Mouse (Mus musculus) liver, embryonic 14.5 days (tissue): Measurements from ENCODE around the gene Iqub. TPM values are rescaled to one million over a fixed set of nuclear protein-coding genes. Genes with fewer than 3 reads are reported as not detected.

Experiments used
- ATAC-seq: fragments of 200-750 bp; cut with Nextera tagmentation; 2 replicates; pipeline ENCODE4 v1.8.0; 2017; ENCODE audit warnings: moderate number of reproducible peaks, mild to moderate bottlenecking, moderate library complexity; ENCODE audit not compliant: insufficient read depth
- DNase-seq, 3 experiments: peaks; one replicate each; pipeline ENCODE4 v3.0.0-alpha.2; 2012 to 2013; ENCODE audit warnings: low read depth in 3 of 3, low spot score in 3 of 3
- H3K27ac ChIP-seq: fragments of 300-500 bp; sonication (generic); 2 replicates; pipeline ENCODE4 v1.5.1; 2014; ENCODE audit warnings: moderate library complexity, mild to moderate bottlenecking, control low read depth, inconsistent platforms
- H3K27me3 ChIP-seq: fragments of 300-500 bp; sonication (generic); 2 replicates; pipeline ENCODE4 v1.6.1; 2014; ENCODE audit warnings: mild to moderate bottlenecking, low read length, moderate library complexity; ENCODE audit not compliant: control insufficient read depth, insufficient read depth
- H3K36me3 ChIP-seq: fragments of 300-500 bp; sonication (generic); replicated peaks from 2 replicates; pipeline ENCODE4 v1.6.1; 2014; ENCODE audit warnings: low read depth; ENCODE audit not compliant: control insufficient read depth, insufficient read depth
- H3K4me1 ChIP-seq, 2 experiments: fragments of 200-500 bp in 1 of 2; fragments of 300-500 bp in 1 of 2; sonication (generic) in 1 of 2; replicated peaks; 2 replicates each; pipeline ENCODE4 v1.6.1; 2012 to 2014; ENCODE audit warnings: antibody characterized with exemption in 1 of 2, inconsistent platforms in 1 of 2, low read length in 1 of 2; ENCODE audit not compliant: control insufficient read depth in 2 of 2, insufficient read depth in 2 of 2
- H3K4me2 ChIP-seq: fragments of 300-500 bp; sonication (generic); 2 replicates; pipeline ENCODE4 v1.6.1; 2014; ENCODE audit warnings: low read depth, mild to moderate bottlenecking, control low read depth, moderate library complexity
- H3K4me3 ChIP-seq, 2 experiments: fragments of 200-500 bp in 1 of 2; fragments of 300-500 bp in 1 of 2; sonication (generic) in 1 of 2; 2 replicates each; pipeline ENCODE4 v1.5.1; 2012 to 2014; ENCODE audit warnings: low read depth in 2 of 2, low read length in 2 of 2, mild to moderate bottlenecking in 2 of 2, control low read depth in 1 of 2, inconsistent platforms in 1 of 2, moderate library complexity in 1 of 2; ENCODE audit not compliant: insufficient read depth in 1 of 2
- H3K9ac ChIP-seq: fragments of 300-500 bp; sonication (generic); replicated peaks from 2 replicates; pipeline ENCODE4 v1.6.1; 2014; ENCODE audit warnings: mild to moderate bottlenecking, control low read depth, moderate library complexity
- H3K9me3 ChIP-seq: fragments of 300-500 bp; sonication (generic); 2 replicates; pipeline ENCODE4 v1.6.1; 2016; ENCODE audit warnings: low read length, mixed read lengths; ENCODE audit not compliant: control insufficient read depth
- CTCF ChIP-seq: IDR thresholded peaks from 2 replicates; pipeline ENCODE4 v1.5.1; 2016; ENCODE audit warnings: antibody characterized with exemption, low read depth, control low read depth
- EP300 ChIP-seq: IDR thresholded peaks from 2 replicates; pipeline ENCODE4 v1.6.1; 2016; ENCODE audit warnings: antibody characterized with exemption, low read depth
- WGBS: fragments of 180-500 bp; shearing (Covaris S2); extraction: QIAGEN DNeasy Blood & Tissue Kit; methylation state at CpG from one replicate; pipeline ENCODE4 v1.1.7; 2014; ENCODE audit not compliant: insufficient replicate concordance; 5-methylcytosine and 5-hydroxymethylcytosine counted together
- polyA plus RNA-seq, 2 experiments: library from polyadenylated mRNA; depleted of rRNA in 1 of 2; stranded (reverse) in 1 of 2; unstranded in 1 of 2; fragments of >200 nt; fragmentation: Nextera tagmentation in 1 of 2; extraction: Ambion mirVana in 1 of 2; gene quantifications; 2 replicates each; pipeline versions ENCODE4 v1.2.1 to v1.2.3; 2012 to 2014

Iqub gene
- polyA plus RNA-seq, 2 experiments = 0.01 TPM; not detected in 1

DNA sequence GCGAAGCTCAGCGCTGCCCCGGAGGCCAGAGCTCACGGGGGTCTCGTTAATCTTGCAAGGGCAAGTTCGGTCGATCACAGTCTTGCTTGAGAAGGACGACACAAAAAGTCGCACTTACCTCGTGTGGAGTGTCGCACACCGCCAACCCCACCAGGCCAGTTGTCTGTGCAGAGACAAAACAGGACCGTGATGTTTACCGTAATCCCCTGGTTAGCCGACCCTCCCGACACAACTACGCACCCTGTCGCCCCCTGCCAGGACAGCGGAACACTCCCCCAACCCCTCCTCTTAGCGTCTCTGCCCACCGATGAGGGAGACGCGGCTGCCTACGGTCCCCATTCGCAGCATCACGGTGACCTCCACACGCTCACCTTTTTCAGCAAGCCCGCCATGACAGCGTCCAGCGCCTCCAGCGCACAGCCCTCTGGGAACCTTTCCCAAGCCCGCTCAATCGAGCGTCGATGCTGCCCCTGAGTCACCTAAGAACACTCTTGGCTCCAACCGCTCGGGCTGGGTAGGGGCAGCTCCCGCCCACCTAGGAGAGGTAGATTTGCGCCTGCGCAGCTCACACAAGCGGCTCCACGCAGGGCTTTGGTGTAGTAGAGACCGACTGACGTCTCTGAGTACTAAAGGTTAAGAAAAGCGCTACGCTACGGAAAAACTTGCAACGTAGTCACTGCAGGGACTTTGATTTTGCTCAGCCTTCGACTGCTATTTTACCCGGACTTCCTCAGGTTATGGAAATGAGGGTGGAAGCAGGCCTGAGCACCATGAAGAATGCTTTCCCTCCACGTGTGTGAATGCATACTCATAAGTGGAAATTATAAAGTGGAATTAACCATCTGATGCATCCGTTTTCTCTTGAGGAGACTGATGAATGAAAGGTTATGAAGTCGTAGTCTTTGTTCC, 12.5 kb upstream of the Iqub start, which contains the start of gene Ndufa5:
Gene Ndufa5, minus strand, starts transcription at position 859 of the 909 bp plus-strand sequence.
- H3K4me2 ChIP-seq = peak within 1 kb of the TSS; percentile 86
- TF ChIP-seq EP300 (no peak), CTCF (no peak)
- peak within 1 kb of the TSS; percentile 90 to 96 for H3K4me3 ChIP-seq
- peak; percentile 98 for ATAC-seq
- H3K9ac ChIP-seq = peak within 1 kb of the TSS; percentile 83
- no peaks in the 10 kb centered on the region for H3K27me3 ChIP-seq
- H3K9me3 ChIP-seq = no peaks in the 10 kb centered on the region
- DNase-seq = peak; percentile 89 to 92 (median 91)
- H3K36me3 ChIP-seq = no peaks in the 10 kb centered on the region; the same call in 1 of the 2 replicates
- peaks cover 5 to 16% of the 10 kb centered on the region in 2 experiments; a peak in 3 of 4 replicates for H3K4me1 ChIP-seq
- H3K27ac ChIP-seq = no peak within 1 kb of the TSS
- under 1% methylated on average over 53 of the region's 53 CpGs for WGBS

DNA sequence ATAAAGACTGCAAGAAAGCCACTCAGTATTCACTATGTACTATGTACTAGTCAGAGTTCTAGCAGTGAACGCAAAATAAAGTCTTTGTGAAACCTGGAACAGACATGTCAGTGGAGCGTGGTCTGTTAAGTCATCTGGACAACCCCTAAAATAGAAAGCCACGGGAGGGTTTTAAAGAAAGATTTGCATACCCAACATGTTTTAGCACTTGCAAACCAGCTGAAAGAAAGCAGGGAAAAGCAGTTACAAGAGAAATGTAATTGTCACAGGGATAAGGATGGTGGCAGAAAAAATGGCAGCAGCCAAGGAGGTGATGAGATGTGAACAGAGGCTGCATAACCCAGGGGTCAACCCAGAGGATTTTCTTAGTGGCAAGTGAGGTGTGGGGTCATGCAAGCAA, 10.8 kb upstream of the Iqub start:
- H3K27ac ChIP-seq = no peak overlapping the region
- TF ChIP-seq CTCF (no peak), EP300 (no peak)
- H3K9ac ChIP-seq = no peak overlapping the region
- H3K4me3 ChIP-seq = no peak overlapping the region
- H3K9me3 ChIP-seq = no peaks in the 10 kb centered on the region
- H3K4me2 ChIP-seq = peak overlapping the region; percentile 86; the same call in 1 of the 2 replicates
- peaks cover 5 to 16% of the 10 kb centered on the region in 2 experiments; a peak in 3 of 4 replicates for H3K4me1 ChIP-seq
- H3K27me3 ChIP-seq = no peaks in the 10 kb centered on the region
- WGBS = 74% methylated on average over 3 of the region's 3 CpGs
- ATAC-seq = no peak
- H3K36me3 ChIP-seq = peaks cover 10% of the 10 kb centered on the region
- no peak for DNase-seq

DNA sequence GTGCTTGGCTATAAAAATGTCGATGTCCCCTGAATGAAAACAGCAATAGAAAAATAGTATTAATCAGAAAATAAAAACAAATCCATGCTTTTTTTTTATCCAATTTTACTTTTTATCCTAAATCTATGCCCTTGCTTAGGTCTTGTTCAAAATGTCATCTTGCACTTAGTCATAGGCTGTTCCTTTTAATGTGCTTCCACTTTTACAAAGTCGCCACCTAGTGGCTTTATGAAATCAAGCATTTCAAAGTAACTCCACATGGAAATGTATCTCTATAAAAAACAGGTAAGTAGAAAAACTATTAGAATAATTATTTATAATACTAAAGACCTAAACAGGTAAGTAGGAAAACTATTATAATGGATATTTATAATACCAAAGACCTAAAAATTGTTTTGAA, 1.3 kb upstream of the Iqub start:
- no peak for DNase-seq
- 39% methylated on average over 2 of the region's 2 CpGs for WGBS
- TF ChIP-seq CTCF = peak; percentile 40; the same call in 1 of the 2 replicates
- no peak for TF ChIP-seq EP300

DNA sequence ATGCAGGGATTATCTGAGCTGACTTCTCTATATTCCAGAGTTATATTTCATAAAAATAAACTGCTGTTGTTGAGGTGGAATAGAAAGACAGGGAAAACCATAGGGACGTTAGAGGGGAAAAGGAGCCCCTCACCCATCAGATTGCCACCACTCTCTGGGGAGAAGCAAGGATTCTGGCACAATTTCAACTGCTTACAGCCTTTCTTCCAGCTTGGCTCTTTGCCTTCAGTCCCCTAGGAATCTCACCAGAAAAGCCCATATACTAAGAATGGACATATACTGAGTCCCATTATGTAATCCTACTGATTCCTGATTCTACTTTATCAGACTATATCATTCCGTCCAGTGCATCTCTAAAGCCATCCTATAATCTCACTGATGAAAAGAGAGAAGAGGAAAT, 10.7 kb downstream of the Iqub start:
- DNase-seq (no peak), ATAC-seq (no peak)
- Histone ChIP-seq H3K9ac (no peak overlapping the region), H3K9me3 (no peaks in the 10 kb centered on the region), H3K4me1 (no peaks in the 10 kb centered on the region), H3K27ac (no peak overlapping the region), H3K4me2 (no peak overlapping the region), H3K4me3 (no peak overlapping the region), H3K36me3 (no peaks in the 10 kb centered on the region), H3K27me3 (no peaks in the 10 kb centered on the region)
- WGBS = 57% methylated on average over 2 of the region's 2 CpGs
- TF ChIP-seq EP300 = no peak
- TF ChIP-seq CTCF = no peak

More for the DNA sequence above, 1.3 kb upstream of the Iqub start:
- Histone ChIP-seq H3K36me3 (peaks cover 5% of the 10 kb centered on the region), H3K4me1 (no peaks in the 10 kb centered on the region), H3K9me3 (no peaks in the 10 kb centered on the region), H3K4me2 (no peak overlapping the region), H3K27ac (no peak overlapping the region), H3K27me3 (no peaks in the 10 kb centered on the region), H3K4me3 (no peak overlapping the region), H3K9ac (no peak overlapping the region)
- ATAC-seq = no peak

DNA sequence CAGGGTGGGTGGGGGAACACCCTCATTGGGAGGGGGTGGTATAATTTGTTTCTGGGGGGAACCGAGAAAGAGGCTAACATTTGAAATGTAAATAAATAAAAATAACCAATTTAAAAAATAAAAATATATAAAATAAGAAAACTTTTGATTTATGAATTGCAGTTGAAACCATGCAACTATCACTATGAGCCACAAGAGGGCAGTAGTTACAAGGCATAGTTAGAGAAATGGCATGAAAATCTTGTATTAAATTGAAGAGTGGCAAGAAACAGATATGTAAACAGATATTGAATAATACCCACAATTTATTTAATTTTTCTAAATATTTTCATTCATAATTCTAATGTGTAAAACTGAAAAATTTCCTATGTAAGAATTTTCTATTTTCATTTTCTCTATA, 24.5 kb downstream of the Iqub start:
- WGBS = 13% methylated on average over 1 of the region's 1 CpGs
- no peaks in the 10 kb centered on the region for H3K27me3 ChIP-seq
- no peak overlapping the region for H3K4me3 ChIP-seq
- no peak overlapping the region for H3K9ac ChIP-seq
- no peak overlapping the region for H3K4me2 ChIP-seq
- DNase-seq (no peak), ATAC-seq (no peak)
- no peaks in the 10 kb centered on the region for H3K4me1 ChIP-seq
- no peaks in the 10 kb centered on the region for H3K9me3 ChIP-seq
- no peak overlapping the region for H3K27ac ChIP-seq
- no peaks in the 10 kb centered on the region for H3K36me3 ChIP-seq
- TF ChIP-seq CTCF (peak; percentile 41; the same call in 1 of the 2 replicates), EP300 (no peak)
